Mouse (Mus musculus) hindbrain, embryonic 10.5 days (tissue): ENCODE data around the gene A930002H24Rik. TPM values are rescaled to one million over a fixed set of nuclear protein-coding genes. Genes with fewer than 3 reads are reported as not detected.
A peak's percentile ranks its signal among the peaks of the same experiment; 100 is the strongest.
"Not testable (repeated sequence)": the region's sequence is repeated elsewhere in the genome, so short reads cannot be mapped to it uniquely, and the experiment has no call there.

Experiments
- DNase-seq: peaks from one replicate; pipeline ENCODE4 v3.0.0-alpha.2; 2017; ENCODE audit warnings: low spot score
- H3K27ac ChIP-seq: fragments of 300-500 bp; sonication (generic); 2 replicates; pipeline ENCODE4 v1.5.1; 2016; ENCODE audit warnings: mild to moderate bottlenecking, moderate library complexity
- H3K27me3 ChIP-seq: fragments of 300-500 bp; sonication (generic); 2 replicates; pipeline ENCODE4 v1.6.1; 2016; ENCODE audit warnings: mild to moderate bottlenecking; ENCODE audit not compliant: poor library complexity, insufficient read depth, severe bottlenecking
- H3K36me3 ChIP-seq: fragments of 300-500 bp; sonication (generic); 2 replicates; pipeline ENCODE4 v1.6.1; 2016; ENCODE audit warnings: mild to moderate bottlenecking, moderate library complexity
- H3K4me1 ChIP-seq: fragments of 300-500 bp; sonication (generic); replicated peaks from 2 replicates; pipeline ENCODE4 v1.6.1; 2016; ENCODE audit warnings: mild to moderate bottlenecking
- H3K4me3 ChIP-seq: fragments of 300-500 bp; sonication (generic); 2 replicates; pipeline ENCODE4 v1.5.1; 2016; ENCODE audit warnings: mild to moderate bottlenecking, moderate library complexity
- H3K9me3 ChIP-seq: fragments of 300-500 bp; sonication (generic); 2 replicates; pipeline ENCODE4 v1.6.1; 2016; ENCODE audit warnings: mild to moderate bottlenecking, moderate library complexity
- WGBS: fragments of 180-500 bp; shearing (Covaris S2); methylation state at CpG from one replicate; pipeline ENCODE4 v1.1.7; 2016; 5-methylcytosine and 5-hydroxymethylcytosine counted together
- polyA plus RNA-seq: library from polyadenylated mRNA; unstranded; fragments of >200 nt; fragmentation: Nextera tagmentation; extraction: Ambion mirVana; gene quantifications from 2 replicates; pipeline ENCODE4 v1.2.1, GENCODE M21; 2016

The A930002H24Rik gene
- polyA plus RNA-seq, 1 experiment from 2014 or later = 1.5 TPM

DNA sequence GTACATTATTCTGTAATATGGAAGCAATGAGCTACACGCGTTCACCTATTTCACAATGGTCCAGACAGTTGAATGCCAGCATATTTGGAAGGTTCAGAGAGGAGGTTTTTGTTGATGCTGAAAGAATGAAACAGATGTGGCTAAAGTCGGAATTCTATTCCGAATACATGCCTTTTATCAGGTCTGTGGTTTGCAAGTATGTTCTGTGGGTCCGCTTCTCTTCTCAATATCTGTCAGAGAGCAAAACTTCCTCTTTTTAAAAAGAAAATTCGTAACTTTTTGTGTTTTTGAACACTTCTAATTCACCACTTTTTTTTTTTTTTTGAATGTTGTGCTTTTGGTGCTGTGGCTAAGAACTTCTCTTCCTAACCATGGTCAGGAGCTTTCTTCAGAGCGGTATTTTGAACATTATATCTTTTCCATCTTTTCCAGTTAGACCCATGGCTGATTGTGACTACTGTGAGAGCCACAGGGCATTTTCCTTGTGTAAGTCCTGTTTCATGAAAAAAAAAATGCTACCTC is 6.5 kb downstream of the A930002H24Rik start:
- Histone ChIP-seq H3K36me3 (no peaks in the 10 kb centered on the region), H3K9me3 (no peaks in the 10 kb centered on the region), H3K4me3 (no peak overlapping the region), H3K27me3 (peaks cover 2% of the 10 kb centered on the region; the same call in 1 of the 2 replicates), H3K27ac (no peak overlapping the region), H3K4me1 (no peaks in the 10 kb centered on the region)
- 91% methylated on average over 7 of the region's 7 CpGs for WGBS
- DNase-seq = no peak

DNA sequence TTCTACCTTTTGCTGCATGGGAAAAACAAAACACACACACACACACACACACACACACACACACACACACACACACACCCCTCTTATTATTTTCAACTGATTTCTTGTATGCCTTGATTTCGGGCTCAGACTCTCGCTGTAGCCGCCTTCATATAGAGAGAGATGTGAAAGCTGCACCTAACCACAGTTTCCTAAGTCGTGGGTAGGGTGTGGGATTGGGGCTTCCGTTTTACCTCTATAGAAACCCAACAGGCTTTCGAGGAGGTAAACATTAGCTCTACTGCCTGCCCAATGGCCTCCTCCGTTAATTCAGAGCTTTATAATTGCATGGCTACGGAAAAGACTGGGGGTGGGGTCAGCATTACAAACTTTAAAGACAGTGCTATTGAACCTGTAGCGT is 13.6 kb downstream of the A930002H24Rik start:
- Histone ChIP-seq H3K27me3 (no peaks in the 10 kb centered on the region), H3K27ac (peak overlapping the region; percentile 94; the same call in 1 of the 2 replicates), H3K9me3 (no peaks in the 10 kb centered on the region), H3K4me1 (peaks cover 14% of the 10 kb centered on the region), H3K4me3 (peak overlapping the region; percentile 76; the same call in 1 of the 2 replicates), H3K36me3 (no peaks in the 10 kb centered on the region)
- 88% methylated on average over 9 of the region's 9 CpGs for WGBS
- DNase-seq = no peak

DNA sequence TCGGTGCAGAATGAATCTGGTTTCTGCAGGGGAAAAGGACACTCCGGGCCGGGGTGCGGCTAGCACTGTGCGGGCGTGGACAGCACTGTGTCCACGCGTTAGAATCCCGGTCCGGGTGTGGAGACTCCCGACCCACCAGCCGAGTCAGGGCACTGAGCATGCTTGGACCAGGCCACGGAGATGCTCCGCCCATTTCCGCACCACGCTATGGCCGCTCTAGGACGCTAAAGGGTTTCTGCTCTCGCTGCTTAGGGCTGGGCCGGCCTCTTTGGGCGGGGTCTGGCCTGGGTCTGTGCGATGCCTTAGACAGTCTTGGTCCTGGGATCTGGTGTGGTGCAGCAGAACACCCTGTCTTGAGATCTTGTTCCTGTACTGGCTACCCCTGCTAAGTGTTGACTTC is 14.0 kb downstream of the A930002H24Rik start:
- WGBS = under 1% methylated on average over 22 of the region's 22 CpGs
- H3K4me1 ChIP-seq = peaks cover 14% of the 10 kb centered on the region
- H3K4me3 ChIP-seq = peak overlapping the region; percentile 76
- H3K27me3 ChIP-seq = no peaks in the 10 kb centered on the region
- H3K36me3 ChIP-seq = no peaks in the 10 kb centered on the region
- DNase-seq = peak; percentile 90
- peak overlapping the region; percentile 94 for H3K27ac ChIP-seq
- H3K9me3 ChIP-seq = no peaks in the 10 kb centered on the region

DNA sequence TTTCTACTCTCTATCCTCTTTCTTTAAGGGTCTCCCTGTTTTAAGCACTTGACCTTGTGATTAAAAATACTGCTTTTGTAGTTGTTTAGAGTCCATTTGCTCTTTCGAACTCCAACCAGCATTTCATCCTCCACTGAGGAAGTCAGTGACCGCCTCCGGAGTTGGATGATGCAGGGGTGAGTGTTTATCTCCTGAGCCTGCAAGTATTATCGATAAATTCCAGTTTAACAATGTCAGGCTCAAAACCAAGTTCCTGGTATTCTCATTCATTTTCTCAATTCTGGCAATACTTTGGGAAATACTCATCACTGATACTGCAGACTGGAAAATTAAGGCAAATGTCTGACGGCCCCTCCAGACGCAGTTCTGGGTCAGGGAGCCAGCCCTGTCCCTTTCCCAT is 14.4 kb downstream of the A930002H24Rik start:
- Histone ChIP-seq H3K27ac (peak overlapping the region; percentile 94), H3K4me1 (peaks cover 14% of the 10 kb centered on the region), H3K9me3 (no peaks in the 10 kb centered on the region), H3K27me3 (no peaks in the 10 kb centered on the region), H3K36me3 (no peaks in the 10 kb centered on the region), H3K4me3 (peak overlapping the region; percentile 76)
- 11% methylated on average over 6 of the region's 6 CpGs for WGBS
- peak; percentile 9 for DNase-seq

DNA sequence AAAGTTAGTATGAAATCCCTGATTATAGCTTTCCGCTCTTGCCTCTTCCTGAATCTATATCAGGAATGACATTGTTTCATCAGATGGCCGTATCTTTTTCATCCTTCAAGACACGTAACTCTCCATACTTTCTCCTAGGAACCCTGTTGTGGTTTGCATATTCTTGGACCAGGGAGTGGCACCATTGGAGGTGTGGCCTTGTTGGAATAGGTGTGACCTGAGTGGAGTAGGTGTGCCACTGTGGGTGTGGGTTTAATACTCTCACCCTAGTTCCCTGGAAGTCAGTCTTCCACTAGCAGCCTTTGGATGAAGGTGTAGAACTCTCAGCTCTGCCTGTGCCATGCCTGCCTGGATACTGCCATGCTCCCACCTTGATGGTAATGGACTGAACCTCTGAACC is 17.8 kb downstream of the A930002H24Rik start:
- H3K27ac ChIP-seq, H3K36me3 ChIP-seq, DNase-seq, H3K27me3 ChIP-seq, H3K4me3 ChIP-seq, H3K9me3 ChIP-seq: not testable (repeated sequence)
- WGBS = 96% methylated on average over 3 of the region's 3 CpGs
- H3K4me1 ChIP-seq = peaks cover 14% of the 10 kb centered on the region

DNA sequence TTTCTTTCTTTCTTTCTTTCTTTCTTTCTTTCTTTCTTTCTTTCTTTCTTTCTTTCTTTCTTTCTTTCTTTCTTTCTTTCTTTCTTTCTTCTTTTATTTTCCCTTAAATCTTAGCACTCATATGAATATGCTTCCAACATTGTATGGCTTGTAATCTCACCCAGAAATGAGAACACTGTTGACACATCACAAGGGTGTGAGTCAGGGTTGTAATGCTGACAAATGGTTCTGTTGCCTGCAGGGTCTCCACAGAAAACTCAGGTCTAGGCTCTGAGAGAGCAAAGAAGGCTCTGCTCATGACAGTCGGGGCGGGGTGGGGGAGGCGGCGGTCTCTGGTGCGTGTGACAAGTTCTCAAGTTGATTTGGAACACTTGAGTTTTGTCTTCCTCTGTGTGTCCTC is 18.7 kb downstream of the A930002H24Rik start:
- Histone ChIP-seq H3K27me3 (no peaks in the 10 kb centered on the region), H3K27ac (no peak overlapping the region), H3K9me3 (no peaks in the 10 kb centered on the region), H3K4me1 (peaks cover 12% of the 10 kb centered on the region), H3K4me3 (no peak overlapping the region), H3K36me3 (no peaks in the 10 kb centered on the region)
- DNase-seq = no peak
- WGBS = 74% methylated on average over 5 of the region's 5 CpGs

DNA sequence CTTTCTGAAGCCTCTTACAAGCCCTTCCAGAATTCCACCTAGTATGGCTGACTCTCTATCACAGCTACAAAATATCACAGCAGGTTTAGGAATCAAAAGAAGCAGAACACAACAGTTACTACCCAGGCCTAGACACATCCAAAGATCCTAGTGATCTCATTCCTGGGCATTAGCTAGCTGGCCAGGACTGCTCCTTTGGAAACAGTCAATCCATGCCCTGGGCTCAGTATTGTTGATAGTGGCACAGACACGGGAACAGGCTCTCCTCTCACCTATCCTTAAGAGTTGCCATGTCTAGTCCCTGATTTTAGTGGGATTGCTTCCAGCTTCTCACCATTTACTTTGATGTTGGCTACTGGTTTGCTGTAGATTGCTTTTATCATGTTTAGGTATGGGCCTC is 21.4 kb downstream of the A930002H24Rik start:
- no peaks in the 10 kb centered on the region for H3K4me1 ChIP-seq
- no peak for DNase-seq
- H3K4me3 ChIP-seq = no peak overlapping the region
- no peaks in the 10 kb centered on the region for H3K27me3 ChIP-seq
- WGBS = 94% methylated on average over 1 of the region's 1 CpGs
- no peaks in the 10 kb centered on the region for H3K9me3 ChIP-seq
- no peaks in the 10 kb centered on the region for H3K36me3 ChIP-seq
- H3K27ac ChIP-seq = no peak overlapping the region

DNA sequence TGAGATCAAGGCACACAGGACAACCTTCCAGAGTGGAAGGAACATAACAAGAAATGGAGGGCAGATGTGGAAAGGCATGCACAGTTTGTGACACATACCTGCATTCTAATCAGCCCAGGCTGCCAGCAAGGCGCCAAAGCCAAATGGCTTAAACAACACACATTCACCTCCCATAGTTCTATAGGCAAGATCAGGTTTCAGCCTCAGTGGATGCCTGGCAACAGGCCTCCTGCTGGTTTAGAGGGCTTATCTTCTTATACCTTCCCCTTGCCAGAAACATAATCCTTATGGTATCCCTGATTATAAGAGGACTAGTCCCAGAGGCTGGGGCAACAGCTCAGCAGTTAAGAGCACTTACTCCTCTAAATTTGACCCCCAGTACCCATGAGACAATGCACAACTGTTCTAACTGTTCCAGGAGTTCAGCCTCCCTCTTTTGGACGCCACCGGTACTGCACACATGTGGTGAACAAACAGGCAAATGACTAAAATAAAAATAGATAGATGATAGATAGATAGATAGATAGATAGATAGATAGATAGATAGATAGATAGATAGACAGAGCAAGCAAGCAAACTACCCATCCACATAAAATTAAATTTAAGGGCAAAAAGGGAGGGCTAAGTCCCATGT is 23.8 kb downstream of the A930002H24Rik start:
- Histone ChIP-seq H3K27me3 (no peaks in the 10 kb centered on the region), H3K4me3 (no peak overlapping the region), H3K36me3 (no peaks in the 10 kb centered on the region), H3K9me3 (no peaks in the 10 kb centered on the region), H3K27ac (no peak overlapping the region), H3K4me1 (no peaks in the 10 kb centered on the region)
- DNase-seq = no peak
- WGBS = 96% methylated on average over 3 of the region's 3 CpGs

DNA sequence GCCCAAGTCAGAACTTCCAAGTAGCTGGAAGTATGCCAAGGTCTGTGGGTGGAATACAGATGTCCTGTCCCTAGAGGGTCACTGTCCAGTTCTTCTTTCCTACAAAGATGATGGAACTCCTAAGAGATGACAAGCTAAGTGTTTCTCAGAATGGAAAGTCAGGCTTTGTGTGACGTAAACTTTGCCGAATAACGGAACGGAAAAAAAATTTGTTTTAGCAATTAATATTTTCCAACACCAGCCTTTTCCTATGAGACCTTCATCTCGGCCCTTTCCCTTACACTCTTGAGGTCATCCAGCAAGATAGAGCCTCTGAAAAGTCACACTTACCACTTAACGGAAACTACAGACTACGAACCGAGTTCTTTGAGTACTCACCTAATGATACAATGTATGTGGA is 25.4 kb downstream of the A930002H24Rik start:
- no peaks in the 10 kb centered on the region for H3K4me1 ChIP-seq
- no peaks in the 10 kb centered on the region for H3K36me3 ChIP-seq
- no peak for DNase-seq
- H3K27me3 ChIP-seq = no peaks in the 10 kb centered on the region
- no peak overlapping the region for H3K4me3 ChIP-seq
- WGBS = 93% methylated on average over 8 of the region's 8 CpGs
- no peaks in the 10 kb centered on the region for H3K9me3 ChIP-seq
- no peak overlapping the region for H3K27ac ChIP-seq

DNA sequence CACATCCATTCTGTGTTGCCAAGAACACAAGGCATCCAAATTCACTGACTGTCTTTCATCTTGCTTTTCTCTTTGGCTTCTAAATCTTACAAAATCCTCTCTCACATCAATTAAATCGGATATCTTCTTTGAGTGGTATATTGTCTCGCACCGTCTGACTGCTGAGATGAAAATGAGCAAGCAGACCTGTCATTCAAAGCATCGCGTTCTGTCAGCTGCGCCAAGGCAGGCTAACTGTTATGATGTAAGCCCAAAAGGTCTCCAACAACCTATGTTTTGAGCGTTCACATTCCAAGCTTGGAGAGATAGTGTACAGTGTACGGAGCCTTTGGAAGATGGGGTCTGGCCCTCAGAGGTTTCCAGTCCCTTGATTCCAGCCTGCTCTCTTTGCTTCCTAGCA is 26.9 kb downstream of the A930002H24Rik start:
- no peak overlapping the region for H3K27ac ChIP-seq
- no peak for DNase-seq
- H3K4me1 ChIP-seq = no peaks in the 10 kb centered on the region
- no peak overlapping the region for H3K4me3 ChIP-seq
- no peaks in the 10 kb centered on the region for H3K9me3 ChIP-seq
- WGBS = 92% methylated on average over 8 of the region's 8 CpGs
- no peaks in the 10 kb centered on the region for H3K36me3 ChIP-seq
- no peaks in the 10 kb centered on the region for H3K27me3 ChIP-seq

DNA sequence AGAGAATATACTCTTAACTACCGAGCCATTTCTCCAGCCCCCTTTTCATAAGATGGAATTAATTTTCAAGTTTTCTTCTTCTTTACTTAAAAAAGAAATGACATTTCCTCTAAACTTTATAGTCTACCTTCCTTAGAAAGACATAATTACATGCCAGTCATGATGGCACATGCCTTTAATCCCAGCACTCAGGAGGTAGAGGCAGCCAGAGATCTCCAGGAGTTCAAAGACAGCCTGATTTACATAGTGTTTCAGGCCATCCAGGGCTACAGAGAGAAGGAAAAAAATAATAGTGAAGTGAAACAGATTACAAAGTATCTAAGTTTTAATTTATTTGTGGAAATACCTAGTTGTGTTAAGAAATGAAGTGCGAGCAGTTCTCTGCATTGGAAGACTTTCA is 27.4 kb downstream of the A930002H24Rik start:
- H3K4me3 ChIP-seq = no peak overlapping the region
- H3K27ac ChIP-seq = no peak overlapping the region
- H3K9me3 ChIP-seq = no peaks in the 10 kb centered on the region
- no peaks in the 10 kb centered on the region for H3K4me1 ChIP-seq
- no peaks in the 10 kb centered on the region for H3K27me3 ChIP-seq
- no peak for DNase-seq
- no peaks in the 10 kb centered on the region for H3K36me3 ChIP-seq
- WGBS = 88% methylated on average over 2 of the region's 2 CpGs

DNA sequence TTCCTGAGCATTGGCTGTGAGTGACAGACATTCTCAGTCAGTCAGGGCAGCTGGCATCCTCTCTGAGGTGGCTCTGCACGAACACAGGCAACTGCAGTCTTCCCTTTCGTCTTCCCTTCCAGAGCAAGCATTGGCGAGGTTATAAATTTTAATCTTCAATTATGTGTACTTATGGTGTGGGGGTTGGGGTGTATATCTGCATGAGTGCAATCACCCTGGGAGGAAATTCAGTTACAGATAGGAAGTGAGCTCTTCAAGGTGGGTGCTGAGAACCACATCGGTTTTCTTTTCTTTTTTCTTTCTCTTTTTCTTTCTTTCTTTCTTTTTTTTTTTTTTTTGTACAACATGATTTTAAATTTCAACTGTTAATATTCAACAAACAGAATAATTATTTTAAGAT is 32.0 kb downstream of the A930002H24Rik start:
- no peak overlapping the region for H3K4me3 ChIP-seq
- H3K27ac ChIP-seq = no peak overlapping the region
- no peaks in the 10 kb centered on the region for H3K27me3 ChIP-seq
- H3K9me3 ChIP-seq = no peaks in the 10 kb centered on the region
- H3K36me3 ChIP-seq = no peaks in the 10 kb centered on the region
- H3K4me1 ChIP-seq = no peaks in the 10 kb centered on the region
- 87% methylated on average over 4 of the region's 4 CpGs for WGBS
- DNase-seq = no peak

DNA sequence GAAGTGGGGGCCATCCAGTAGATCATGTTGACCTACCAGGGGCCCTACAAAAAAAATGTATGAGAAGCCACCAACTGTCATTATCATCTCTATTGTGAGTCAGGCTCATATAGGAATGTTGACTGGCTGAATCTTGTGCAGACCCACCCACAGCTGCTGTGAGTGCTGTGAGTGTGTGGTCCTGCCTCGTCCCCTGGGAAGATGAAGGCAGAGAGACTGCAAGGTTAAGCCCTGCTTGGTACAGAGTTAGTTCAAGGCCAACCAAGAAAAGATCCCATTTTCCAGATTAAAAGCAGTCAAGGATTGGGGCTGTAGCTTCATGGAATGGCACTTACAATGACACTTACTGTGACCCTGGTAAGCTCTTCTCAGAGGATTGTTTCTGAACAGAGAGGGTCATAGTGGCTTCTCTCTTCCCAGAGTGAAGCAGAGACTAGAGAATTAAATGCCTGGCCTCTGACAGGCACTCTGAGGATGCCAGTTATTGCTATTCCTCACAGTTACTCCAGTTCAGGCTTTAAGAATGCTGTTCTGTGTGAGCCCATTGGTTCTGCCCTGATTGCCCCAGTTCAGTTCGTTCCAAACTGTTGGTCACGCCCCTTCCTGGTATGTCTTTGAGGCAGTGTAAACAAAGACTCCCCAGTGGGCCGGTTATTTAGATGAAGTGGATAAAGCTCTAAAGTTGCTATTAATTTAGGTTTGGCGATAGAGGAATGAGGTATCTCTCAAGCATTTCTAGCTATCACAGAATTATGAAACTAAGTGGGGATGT is 34.8 kb downstream of the A930002H24Rik start:
- no peak for DNase-seq
- WGBS = 67% methylated on average over 5 of the region's 5 CpGs
- Histone ChIP-seq H3K27me3 (no peaks in the 10 kb centered on the region), H3K36me3 (no peaks in the 10 kb centered on the region), H3K27ac (no peak overlapping the region), H3K4me1 (no peaks in the 10 kb centered on the region), H3K9me3 (no peaks in the 10 kb centered on the region), H3K4me3 (no peak overlapping the region)
